Mouse (Mus musculus): ENCODE results near the gene Aldh3b1. TPM values are rescaled to one million over a fixed set of nuclear protein-coding genes. Genes with fewer than 3 reads are reported as not detected.

Gene Aldh3b1
- polyA plus RNA-seq, 2 experiments: 1.8 to 2.6 TPM

DNA sequence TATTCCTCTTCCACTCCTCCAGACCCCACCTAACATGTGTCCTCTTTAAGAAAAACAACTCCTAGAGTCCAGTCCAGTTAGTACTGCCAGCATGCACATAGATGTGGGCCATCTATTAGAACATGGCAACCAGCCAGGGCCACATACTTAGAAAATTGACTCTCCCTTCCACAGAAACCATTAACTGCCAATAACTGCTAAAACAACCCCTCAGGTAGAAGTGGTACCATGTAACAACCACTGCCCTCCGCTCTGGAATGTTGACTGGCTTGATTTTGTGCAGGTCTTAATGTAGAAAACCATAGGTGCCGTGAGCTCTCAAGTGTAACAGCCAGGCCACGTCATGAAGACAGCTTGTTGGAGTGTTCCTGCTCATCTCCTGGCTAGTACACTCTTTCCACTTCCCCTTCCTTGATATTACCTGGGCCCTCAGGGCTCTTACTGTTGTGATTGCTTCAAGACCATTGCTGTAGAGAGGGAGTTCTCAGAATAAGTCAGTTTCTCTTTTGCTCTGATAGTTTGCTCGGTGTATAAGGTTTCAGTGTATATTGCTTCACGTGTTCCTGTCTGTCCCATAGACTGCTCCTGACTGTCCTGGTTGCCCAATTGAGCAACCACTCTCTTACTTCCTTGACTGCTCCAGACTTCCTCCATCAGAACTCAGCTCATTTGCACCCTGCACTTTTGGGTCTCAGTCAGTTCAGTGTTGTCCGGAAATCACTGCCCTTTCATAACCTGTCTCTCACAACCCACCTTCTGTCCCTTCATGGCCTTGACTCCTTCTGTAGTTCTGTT is 49.4 kb downstream of the Aldh3b1 start:
- Histone ChIP-seq H3K4me3 (replicated peaks; ENCODE audit: low read length) (no peak overlapping the region), H3K4me2 (replicated peaks; ENCODE audit: low read depth, low read length, severe bottlenecking) (no peak overlapping the region), H3K36me3 (ENCODE audit: control insufficient read depth, insufficient read depth, low read length) (peaks cover 17% of the 10 kb centered on the region; the same call in 1 of the 2 replicates), H3K27me3 (ENCODE audit: control insufficient read depth, insufficient read depth, low read length) (no peaks in the 10 kb centered on the region), H3K27ac (replicated peaks; ENCODE audit: low read depth, low read length) (no peak overlapping the region), H3K4me1 (ENCODE audit: control insufficient read depth, insufficient read depth, low read length) (peaks cover 5% of the 10 kb centered on the region; the same call in 1 of the 2 replicates), H3K9me3 (ENCODE audit: control insufficient read depth, low read length) (no peaks in the 10 kb centered on the region), H3K9ac (ENCODE audit: low read depth, low read length, severe bottlenecking) (no peak overlapping the region)
- WGBS: 67% methylated on average over 6 of the region's 6 CpGs
- no peak for TF ChIP-seq POLR2A (IDR thresholded peaks at IDR 0.05; ENCODE audit: borderline replicate concordance, extremely low read depth, insufficient read depth, insufficient read length)
- ATAC-seq (ENCODE audit: low FRiP score, low read depth) (no peak), DNase-seq (ENCODE audit: low spot score) (peak; percentile 29)

DNA sequence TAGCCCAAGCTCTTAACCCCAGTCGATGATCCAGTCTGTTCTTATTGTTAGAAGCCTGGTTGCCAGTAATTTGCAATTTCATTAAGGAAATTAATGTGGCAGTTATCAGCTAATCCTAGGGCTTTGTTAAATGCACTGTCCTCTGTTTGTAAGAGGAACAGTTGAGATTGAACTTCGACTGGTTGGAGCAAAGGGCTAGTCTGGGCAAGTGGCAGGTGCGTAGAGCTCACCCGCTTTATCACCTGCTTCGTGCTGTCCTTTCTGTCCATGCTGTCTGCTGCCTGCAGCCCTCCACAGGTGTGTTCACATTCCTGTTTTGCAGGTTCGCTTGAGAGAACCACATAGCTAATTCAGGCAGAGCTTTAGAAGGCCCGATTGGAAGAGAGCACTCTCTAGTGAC is 54.6 kb downstream of the Aldh3b1 start:
- H3K4me3 ChIP-seq (replicated peaks; ENCODE audit: low read length): no peak overlapping the region
- 69% methylated on average over 7 of the region's 7 CpGs for whole genome bisulfite sequencing
- peaks cover 8% of the 10 kb centered on the region; the same call in 1 of the 2 replicates for H3K4me1 ChIP-seq (ENCODE audit: control insufficient read depth, insufficient read depth, low read length)
- no peak for DNase-seq (ENCODE audit: low spot score)
- no peak for TF ChIP-seq POLR2A (IDR thresholded peaks at IDR 0.05; ENCODE audit: borderline replicate concordance, extremely low read depth, insufficient read depth, insufficient read length)
- no peak overlapping the region for H3K4me2 ChIP-seq (replicated peaks; ENCODE audit: low read depth, low read length, severe bottlenecking)
- H3K36me3 ChIP-seq (ENCODE audit: control insufficient read depth, insufficient read depth, low read length): peaks cover 17% of the 10 kb centered on the region; the same call in 1 of the 2 replicates
- ATAC-seq (ENCODE audit: low FRiP score, low read depth): no peak
- H3K27me3 ChIP-seq (ENCODE audit: control insufficient read depth, insufficient read depth, low read length): no peaks in the 10 kb centered on the region
- no peaks in the 10 kb centered on the region for H3K9me3 ChIP-seq (ENCODE audit: control insufficient read depth, low read length)
- H3K27ac ChIP-seq (replicated peaks; ENCODE audit: low read depth, low read length): no peak overlapping the region
- H3K9ac ChIP-seq (ENCODE audit: low read depth, low read length, severe bottlenecking): no peak overlapping the region

DNA sequence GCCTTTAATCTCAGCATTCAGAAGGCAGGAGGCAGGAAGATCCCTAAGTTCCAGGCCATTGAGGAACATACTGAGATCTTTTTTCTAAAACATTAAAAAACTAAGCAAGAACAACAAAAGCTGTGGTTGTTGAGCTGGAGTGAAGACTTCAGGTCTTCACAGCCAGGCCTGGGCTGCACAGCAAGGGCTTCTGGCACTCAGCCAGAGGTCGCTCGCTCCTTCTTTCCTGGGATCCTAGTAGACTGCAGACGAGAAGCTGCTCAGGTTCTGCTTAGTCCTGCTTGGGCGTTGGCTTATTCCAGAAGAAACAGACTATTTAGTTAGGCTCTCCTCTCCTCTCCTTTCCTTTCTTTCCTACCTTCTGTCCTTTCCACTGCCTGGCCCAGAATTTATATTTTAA is 57.2 kb downstream of the Aldh3b1 start:
- Histone ChIP-seq H3K9me3 (ENCODE audit: control insufficient read depth, low read length) (no peaks in the 10 kb centered on the region), H3K27me3 (ENCODE audit: control insufficient read depth, insufficient read depth, low read length) (no peaks in the 10 kb centered on the region), H3K4me1 (ENCODE audit: control insufficient read depth, insufficient read depth, low read length) (peaks cover 13% of the 10 kb centered on the region), H3K4me2 (replicated peaks; ENCODE audit: low read depth, low read length, severe bottlenecking) (no peak overlapping the region), H3K27ac (replicated peaks; ENCODE audit: low read depth, low read length) (no peak overlapping the region), H3K4me3 (replicated peaks; ENCODE audit: low read length) (no peak overlapping the region), H3K36me3 (ENCODE audit: control insufficient read depth, insufficient read depth, low read length) (peaks cover 17% of the 10 kb centered on the region; the same call in 1 of the 2 replicates), H3K9ac (ENCODE audit: low read depth, low read length, severe bottlenecking) (no peak overlapping the region)
- DNase-seq (ENCODE audit: low spot score) (no peak), ATAC-seq (ENCODE audit: low FRiP score, low read depth) (no peak)
- 59% methylated on average over 4 of the region's 4 CpGs for WGBS
- no peak for TF ChIP-seq POLR2A (IDR thresholded peaks at IDR 0.05; ENCODE audit: borderline replicate concordance, extremely low read depth, insufficient read depth, insufficient read length)

GRCm38 (mm10) chr19:3871468-3871867 is 58.1 kb downstream of the Aldh3b1 start:
- no peak overlapping the region for H3K9ac ChIP-seq (ENCODE audit: low read depth, low read length, severe bottlenecking)
- no peak for TF ChIP-seq POLR2A (IDR thresholded peaks at IDR 0.05; ENCODE audit: borderline replicate concordance, extremely low read depth, insufficient read depth, insufficient read length)
- H3K4me3 ChIP-seq (replicated peaks; ENCODE audit: low read length): no peak overlapping the region
- H3K27me3 ChIP-seq (ENCODE audit: control insufficient read depth, insufficient read depth, low read length): no peaks in the 10 kb centered on the region
- H3K4me2 ChIP-seq (replicated peaks; ENCODE audit: low read depth, low read length, severe bottlenecking): no peak overlapping the region
- ATAC-seq (ENCODE audit: low FRiP score, low read depth): no peak
- H3K36me3 ChIP-seq (ENCODE audit: control insufficient read depth, insufficient read depth, low read length): peaks cover 11% of the 10 kb centered on the region
- DNase-seq (ENCODE audit: low spot score): no peak
- no peaks in the 10 kb centered on the region for H3K9me3 ChIP-seq (ENCODE audit: control insufficient read depth, low read length)
- no peak overlapping the region for H3K27ac ChIP-seq (replicated peaks; ENCODE audit: low read depth, low read length)
- peaks cover 13% of the 10 kb centered on the region for H3K4me1 ChIP-seq (ENCODE audit: control insufficient read depth, insufficient read depth, low read length)

GRCm38 (mm10) chr19:3868290-3868689 is 61.3 kb downstream of the Aldh3b1 start:
- H3K9ac ChIP-seq (ENCODE audit: low read depth, low read length, severe bottlenecking): no peak overlapping the region
- no peaks in the 10 kb centered on the region for H3K9me3 ChIP-seq (ENCODE audit: control insufficient read depth, low read length)
- peak; percentile 55; the same call in 1 of the 2 replicates for ATAC-seq (ENCODE audit: low FRiP score, low read depth)
- no peaks in the 10 kb centered on the region for H3K27me3 ChIP-seq (ENCODE audit: control insufficient read depth, insufficient read depth, low read length)
- peak; percentile 62 for DNase-seq (ENCODE audit: low spot score)
- H3K4me3 ChIP-seq (replicated peaks; ENCODE audit: low read length): no peak overlapping the region
- H3K4me1 ChIP-seq (ENCODE audit: control insufficient read depth, insufficient read depth, low read length): peaks cover 5% of the 10 kb centered on the region
- 73% methylated on average over 1 of the region's 1 CpGs for WGBS
- H3K27ac ChIP-seq (replicated peaks; ENCODE audit: low read depth, low read length): no peak overlapping the region
- H3K4me2 ChIP-seq (replicated peaks; ENCODE audit: low read depth, low read length, severe bottlenecking): no peak overlapping the region
- H3K36me3 ChIP-seq (ENCODE audit: control insufficient read depth, insufficient read depth, low read length): peaks cover 15% of the 10 kb centered on the region
- TF ChIP-seq POLR2A (IDR thresholded peaks at IDR 0.05; ENCODE audit: borderline replicate concordance, extremely low read depth, insufficient read depth, insufficient read length): no peak

Measured in limb, embryonic 14.5 days (tissue).